Mouse (Mus musculus) central nervous system, embryonic 11.5 days (tissue): Measurements from ENCODE around the gene Vmn1r23. TPM values are rescaled to one million over a fixed set of nuclear protein-coding genes. Genes with fewer than 3 reads are reported as not detected.

Source experiments
- polyA plus RNA-seq: library from polyadenylated mRNA; depleted of rRNA; stranded (reverse); fragments of >200 nt; gene quantifications from 2 replicates; pipeline ENCODE4 v1.2.3, GENCODE M21; 2012; rRNA removed

The Vmn1r23 gene
- not detected in 2 replicates for polyA plus RNA-seq

GRCm38 (mm10) chr6:57926738-57927137 is at the start of gene Vmn1r23:
Gene Vmn1r23, minus strand, starts transcription at chr6:57926838.

DNA sequence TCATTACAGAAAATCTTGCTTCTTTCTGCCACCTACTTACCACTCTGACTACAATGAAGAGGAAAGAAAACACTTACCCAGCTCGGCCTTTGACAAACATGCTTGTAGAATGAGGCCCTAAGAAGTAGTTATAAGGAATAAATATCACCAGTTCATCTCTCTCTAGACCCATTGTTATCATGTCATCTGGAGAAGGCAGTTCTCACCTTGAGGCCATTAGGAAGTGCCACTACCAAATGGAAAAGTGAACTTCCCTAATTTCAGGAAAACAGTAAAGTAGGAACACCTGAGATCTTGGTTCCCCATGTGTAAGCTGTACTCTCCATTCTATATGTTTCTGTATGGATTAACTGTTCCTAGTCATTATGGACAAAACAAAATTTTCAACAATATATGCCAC is 34.8 kb upstream of the Vmn1r23 start, which contains the start of gene Vmn1r24:
TSS of gene Vmn1r24 (minus strand) at position 101 of the 400 bp plus-strand sequence.

GRCm38 (mm10) chr6:57907928-57908327 is 18.7 kb downstream of the Vmn1r23 start, which contains the start of gene Vmn1r22:
Gene Vmn1r22, minus strand, starts transcription at chr6:57908028.

Other genes starting within 250 kb of the Vmn1r23 start
- 11.8 and 13.6 TPM in 2 replicates for gene Pyurf, start 234.8 kb downstream of the Vmn1r23 start, polyA plus RNA-seq
- 28.1 and 33.8 TPM in 2 replicates for gene Lancl2, start 224.3 kb downstream of the Vmn1r23 start, polyA plus RNA-seq
- 53.5 and 67.7 TPM in 2 replicates for gene Vopp1, start 101.7 kb downstream of the Vmn1r23 start, polyA plus RNA-seq
- gene Vmn1r21, start 76.5 kb downstream of the Vmn1r23 start, polyA plus RNA-seq: not detected in 2 replicates
- not detected in 2 replicates for gene Vmn1r22, start 18.8 kb downstream of the Vmn1r23 start, polyA plus RNA-seq
- not detected in 2 replicates for gene Vmn1r24, start 34.7 kb upstream of the Vmn1r23 start, polyA plus RNA-seq
- gene Vmn1r25, start 54.0 kb upstream of the Vmn1r23 start, polyA plus RNA-seq: not detected in 2 replicates
- gene Vmn1r26, start 88.3 kb upstream of the Vmn1r23 start, polyA plus RNA-seq: not detected in 2 replicates